Mouse (Mus musculus) yolk sac, embryonic 10.5 days (tissue): ENCODE measurements around the gene Speer4f1.
"Not testable (repeated sequence)": the region's sequence is repeated elsewhere in the genome, so short reads cannot be mapped to it uniquely, and the experiment has no call there.

Experiments used
- DNase-seq: peaks from one replicate; pipeline ENCODE4 v3.0.0-alpha.2; 2017; ENCODE audit warnings: low spot score

The Speer4f1 gene

DNA sequence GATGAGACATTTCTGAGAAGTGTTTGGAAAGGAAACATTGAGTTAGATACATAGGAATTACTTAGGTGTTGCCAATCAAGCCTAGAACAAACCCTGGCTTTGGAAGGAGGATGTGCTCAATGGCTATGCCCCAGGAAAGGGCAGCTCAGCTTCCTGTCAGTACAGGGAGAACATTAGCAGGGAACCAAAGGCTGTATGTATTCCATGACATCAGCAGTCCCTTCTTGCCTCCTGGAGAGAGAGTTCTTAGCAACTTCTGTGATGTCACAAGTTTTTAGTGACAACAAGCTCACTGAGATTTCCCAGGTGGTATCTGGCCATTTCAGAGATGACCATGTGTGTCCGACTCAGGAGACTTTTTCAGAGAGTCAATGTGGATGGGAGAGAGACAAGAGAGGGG is at the start of gene Speer4f1:
Gene Speer4f1 (plus strand): TSS at position 301 of the 400 bp plus-strand sequence.
- not testable (repeated sequence) for DNase-seq

DNA sequence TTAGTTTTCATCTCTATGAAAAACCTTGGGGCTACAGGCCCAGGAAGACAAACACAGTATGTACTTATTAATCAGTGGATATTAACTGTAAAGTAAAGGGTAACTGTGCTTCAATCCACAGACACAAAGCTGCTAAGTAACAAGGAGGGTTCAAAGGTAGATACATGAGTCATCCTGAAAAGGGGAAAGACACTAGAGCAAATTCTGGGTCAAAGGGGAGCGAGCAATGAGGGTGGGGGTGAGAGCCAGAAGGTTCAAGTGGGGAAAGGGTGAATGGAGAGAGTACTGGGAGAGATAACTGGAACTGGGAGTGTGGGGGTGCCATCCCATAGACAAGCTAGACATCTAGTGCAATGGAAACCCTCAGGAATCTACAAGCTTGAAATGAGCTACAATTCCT is 49.0 kb upstream of the Speer4f1 start:
- DNase-seq: no peak

DNA sequence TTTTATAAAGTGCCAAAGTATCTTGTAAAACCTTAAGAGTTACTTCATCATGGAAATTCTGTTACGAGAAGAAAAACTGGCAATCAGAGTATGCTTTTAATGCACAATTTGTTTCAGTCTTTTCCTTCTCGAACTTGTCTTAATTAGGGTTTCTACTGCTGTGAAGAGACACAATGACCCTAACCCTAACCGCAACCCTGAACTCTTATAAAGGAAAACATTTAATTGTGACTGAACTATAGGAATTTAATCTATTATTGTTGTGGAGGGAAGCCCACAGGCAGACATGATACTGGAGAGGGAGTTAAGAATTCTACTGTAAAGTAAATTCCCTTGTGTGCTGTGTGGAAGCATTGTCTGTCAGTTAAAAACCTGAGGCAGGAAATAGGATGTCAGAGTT is 41.2 kb upstream of the Speer4f1 start:
- DNase-seq: no peak

DNA sequence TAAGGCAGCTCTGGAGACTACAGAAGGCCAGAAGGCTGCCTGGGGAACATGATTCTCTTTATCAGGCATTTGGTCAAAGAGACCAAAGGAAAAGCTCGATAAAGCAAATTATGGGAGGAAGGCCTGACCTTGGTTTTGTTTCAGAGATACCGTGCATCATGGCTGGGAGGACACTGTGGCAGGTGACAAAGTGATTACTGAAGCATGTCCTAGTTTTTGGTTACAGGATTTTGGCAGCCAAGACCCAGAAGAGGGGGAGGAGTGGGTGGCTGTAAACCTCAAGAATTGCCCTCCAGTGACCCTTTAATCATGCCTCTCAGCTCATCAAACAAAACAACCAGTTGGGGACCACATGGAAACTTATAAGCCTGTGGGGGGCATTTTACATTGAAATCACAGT is 39.7 kb upstream of the Speer4f1 start:
- DNase-seq: no peak

DNA sequence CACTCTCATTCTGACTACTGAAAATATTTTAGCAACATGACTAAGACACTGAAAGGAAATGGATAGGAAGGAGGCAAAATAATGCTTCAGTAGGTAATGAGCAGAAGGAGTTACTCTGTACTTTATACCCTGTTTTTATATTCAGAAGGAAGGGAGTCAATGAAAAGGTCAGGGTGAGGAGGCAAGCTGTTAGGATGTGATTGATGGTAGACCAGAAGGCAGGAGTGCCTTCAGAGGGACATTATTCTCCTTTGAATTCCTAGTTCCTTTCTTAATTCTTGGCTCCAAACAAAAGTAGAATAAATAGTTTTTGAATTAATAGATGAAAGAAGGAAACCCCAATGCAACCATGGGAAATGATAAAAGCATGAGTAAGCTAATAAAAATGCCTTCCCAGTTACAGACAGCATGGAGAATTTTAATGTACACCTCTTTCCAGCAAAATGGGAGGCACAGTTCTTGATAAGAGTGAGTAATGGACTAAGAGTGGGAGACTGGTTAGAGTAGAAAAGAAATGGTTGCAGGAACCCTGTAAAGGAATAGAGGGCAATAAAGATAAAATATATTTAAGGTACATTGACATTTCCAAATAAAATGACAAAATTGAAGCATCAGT is 36.3 kb upstream of the Speer4f1 start:
- DNase-seq: no peak

DNA sequence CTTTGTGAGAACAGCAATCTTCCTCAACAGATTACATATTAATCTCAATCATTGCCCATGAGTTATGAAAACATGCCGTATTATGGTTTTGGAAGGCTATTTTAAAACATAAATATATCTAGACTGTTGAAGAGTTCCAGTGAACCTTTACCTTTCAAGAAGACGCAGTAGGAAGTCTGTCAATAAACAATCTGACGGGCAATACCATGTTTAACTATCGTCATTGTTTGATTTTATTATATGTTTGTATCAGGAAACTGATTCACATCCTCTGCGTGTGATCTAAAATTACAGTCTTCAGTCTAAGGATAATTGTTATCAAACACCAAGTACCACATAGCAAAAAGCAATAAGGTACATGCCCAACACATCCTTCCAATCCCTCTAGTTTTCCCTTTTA is 21.8 kb upstream of the Speer4f1 start:
- DNase-seq: no peak

DNA sequence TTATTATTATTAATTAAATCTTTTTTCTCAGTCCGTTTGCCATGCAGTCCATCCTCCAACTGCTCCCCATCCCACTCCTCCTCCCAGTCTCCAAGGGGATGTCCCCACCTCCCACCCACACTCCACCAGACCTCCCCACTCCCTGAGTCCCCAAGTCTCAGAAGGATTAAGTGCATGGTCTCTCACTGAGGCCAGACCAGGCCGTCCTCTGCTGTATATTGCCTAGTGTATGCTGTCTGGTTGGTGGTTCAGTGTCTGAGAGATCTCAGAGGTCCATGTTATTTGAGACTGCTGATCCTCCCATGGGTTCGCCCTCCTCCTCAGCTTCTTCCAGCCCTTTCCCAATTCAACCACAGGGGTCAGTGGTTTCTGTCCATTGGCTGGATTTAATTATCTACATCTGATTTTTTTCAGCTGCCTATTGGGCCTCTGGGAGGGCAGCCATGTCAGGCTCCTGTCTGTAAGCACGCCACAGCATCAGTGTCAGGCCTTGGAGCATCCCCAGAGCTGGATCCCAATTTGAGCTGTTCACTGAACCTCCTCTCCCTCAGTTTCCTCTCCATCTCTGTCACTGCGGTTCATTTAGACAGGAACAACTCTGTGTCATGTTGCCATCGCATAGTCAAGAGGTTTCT is 20.8 kb upstream of the Speer4f1 start:
- no peak for DNase-seq

DNA sequence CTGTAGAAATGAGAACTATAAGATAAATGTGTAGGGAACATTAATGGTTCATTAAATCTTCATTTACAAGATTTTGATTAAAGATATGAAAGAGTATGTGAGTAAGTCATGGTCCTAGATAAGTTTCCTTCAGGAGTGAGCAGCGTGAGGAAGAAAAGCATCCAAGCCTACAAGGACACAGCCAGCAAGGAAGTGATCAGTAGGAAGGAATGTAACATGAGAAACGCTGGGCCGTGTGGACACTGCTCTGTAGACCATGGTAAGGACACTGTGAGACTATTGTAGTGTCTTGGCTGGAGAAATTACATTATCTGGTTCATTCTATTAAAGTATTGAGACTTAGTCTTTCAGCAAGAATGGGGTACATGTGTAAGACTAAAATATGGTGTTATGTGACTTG is 19.2 kb upstream of the Speer4f1 start:
- no peak for DNase-seq

DNA sequence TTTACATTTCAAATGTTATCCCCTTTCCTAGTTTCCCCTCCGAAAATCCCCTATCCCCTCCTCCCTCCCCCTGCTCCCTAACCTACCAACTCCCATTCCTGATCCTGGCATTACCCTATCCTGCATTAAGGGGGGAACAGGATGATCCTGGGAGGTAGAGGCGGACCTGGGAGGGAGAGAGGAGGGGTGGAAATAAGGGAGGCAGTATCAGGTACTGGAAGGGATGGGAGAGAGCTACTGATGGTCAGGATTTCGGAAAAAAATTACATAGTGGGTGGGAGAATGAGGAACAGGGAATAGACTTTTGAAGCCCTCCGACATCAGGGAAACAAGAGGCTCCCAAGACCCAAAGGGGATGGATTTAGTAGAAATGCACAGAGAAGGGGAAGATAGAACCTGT is 7.8 kb upstream of the Speer4f1 start:
- DNase-seq: not testable (repeated sequence)

DNA sequence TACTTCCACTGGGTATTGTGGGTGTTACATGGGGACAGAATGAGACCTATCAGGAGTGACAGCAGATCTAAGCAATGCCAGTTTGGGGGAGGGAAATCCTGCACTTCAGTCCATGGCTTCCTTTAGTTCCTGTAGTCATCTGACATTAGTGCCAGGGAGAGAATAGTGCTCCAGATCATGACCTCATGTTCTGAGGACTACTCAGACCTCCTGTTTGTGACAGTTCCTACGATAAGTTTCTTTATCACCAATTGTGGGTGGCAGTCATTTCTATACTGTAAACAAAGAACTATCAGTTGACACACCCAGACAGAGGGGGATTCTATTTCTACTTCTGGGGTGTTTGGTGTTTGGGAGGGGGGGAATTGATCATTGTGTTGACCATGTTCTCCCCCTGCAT is 578 bp downstream of the Speer4f1 start:
- DNase-seq: no peak

DNA sequence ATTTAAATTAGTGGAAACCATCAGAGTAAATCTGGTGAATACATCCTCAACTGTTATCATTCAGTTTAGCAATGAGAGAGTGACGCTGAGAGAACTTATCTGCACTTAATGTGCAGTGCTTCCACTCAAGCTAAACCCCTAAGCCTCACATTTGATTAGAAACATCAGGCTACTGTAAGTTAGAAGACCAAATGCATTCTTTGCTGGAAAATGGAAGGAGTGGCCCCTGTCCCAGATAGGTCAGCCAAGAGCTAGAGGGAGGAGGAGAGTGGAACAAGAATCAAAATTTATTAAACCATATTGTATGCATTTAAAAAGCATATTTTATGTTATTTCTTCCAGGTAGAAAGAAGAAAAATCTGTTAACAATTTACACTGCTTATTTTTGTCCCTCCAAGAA is 14.0 kb downstream of the Speer4f1 start:
- DNase-seq: no peak

DNA sequence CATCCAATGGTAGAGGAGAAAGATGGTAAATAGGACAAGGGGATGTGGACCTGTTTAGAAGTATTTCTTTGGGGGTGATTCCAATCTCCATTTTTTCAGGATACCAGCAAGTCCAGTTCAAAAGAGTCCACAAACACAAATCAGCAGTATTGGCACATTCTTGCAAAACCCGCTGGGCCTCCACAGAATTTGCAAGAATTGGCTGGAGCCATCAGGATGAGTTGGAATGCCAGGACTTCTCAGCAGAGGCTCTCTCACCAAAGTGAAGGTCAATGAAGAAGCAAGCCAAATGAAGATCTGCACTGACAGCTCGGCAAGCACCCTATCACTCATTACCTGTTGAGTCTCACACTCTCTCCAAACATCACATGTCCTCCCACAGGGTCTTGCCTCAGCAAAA is 19.7 kb downstream of the Speer4f1 start:
- no peak for DNase-seq

DNA sequence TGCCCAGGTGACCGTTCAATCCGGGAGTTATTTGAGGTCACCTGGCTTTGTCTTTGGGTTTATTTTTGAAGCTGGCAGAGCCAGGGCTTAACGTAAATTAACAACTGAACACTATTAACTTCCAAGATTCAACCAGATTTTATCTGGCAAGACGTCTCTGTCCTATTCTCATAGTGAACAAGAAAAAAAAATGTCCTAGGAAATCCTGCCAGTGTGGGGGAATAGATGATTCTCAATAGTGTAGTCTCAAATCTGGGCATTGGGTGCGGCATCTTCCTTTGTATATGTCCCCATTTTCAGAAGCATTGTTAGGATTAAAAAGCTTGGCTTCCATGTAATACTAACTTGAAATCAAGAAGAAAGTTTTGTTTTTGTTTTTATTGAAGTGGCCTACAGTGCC is 20.8 kb downstream of the Speer4f1 start:
- DNase-seq: no peak

DNA sequence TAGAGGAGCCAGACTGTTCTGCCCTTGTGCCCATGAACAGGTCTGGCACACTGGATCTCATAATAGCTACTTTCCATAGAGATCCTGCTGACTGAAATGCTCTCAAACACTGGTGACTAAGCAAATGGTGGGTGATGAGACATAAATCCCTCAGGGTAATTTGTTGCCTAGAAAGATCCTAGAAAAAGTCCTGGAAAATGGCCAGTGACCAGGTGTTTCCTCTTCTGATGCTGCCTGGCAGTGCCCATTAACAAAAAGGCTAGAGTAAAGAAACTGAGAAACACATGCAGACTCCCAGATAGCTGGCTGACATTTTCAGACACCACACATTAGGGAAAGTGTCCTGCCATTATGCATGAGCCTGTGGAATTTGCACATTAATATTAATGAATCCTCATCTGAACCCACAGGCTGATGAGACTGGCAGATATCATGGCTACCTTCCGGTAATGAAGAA is 24.0 kb downstream of the Speer4f1 start:
- DNase-seq: no peak

DNA sequence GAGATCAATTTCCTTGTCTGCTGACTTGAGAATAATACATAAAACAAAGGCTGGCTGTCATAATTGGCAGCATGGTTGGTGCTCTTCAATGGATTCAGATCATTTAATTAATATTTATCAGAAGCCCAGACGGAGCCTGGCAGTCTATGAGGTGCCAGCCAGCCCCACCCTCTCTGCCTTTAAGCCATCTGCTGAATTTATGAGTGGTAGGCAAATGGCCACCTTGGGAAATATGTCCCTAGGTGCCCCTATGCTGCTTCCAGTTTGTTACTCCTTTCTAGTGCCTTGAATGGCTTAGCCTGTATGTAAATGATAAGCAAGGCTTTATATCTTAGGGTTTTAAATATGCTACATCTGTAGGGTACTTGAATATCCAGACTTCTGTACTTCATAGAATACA is 25.0 kb downstream of the Speer4f1 start:
- DNase-seq: no peak

DNA sequence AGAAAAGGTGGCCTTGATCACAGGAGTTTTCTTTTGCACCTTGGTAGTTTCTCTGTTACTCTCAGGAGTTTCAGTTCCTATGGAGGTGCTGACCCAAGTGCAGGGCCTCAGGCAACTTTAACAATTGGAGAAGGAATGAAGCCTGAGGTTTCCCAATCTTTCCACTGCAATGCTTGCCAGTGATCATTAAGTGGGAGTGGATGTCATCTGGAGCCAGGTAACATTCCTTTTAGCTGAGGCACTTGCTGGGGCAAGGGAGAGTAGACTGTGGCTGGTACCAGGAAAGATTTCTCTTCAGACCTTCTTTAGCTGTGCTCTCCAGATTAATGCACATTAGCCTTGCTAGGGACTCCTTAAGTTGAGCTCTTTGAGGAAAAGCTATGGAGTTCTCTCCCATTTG is 29.6 kb downstream of the Speer4f1 start:
- DNase-seq: no peak

DNA sequence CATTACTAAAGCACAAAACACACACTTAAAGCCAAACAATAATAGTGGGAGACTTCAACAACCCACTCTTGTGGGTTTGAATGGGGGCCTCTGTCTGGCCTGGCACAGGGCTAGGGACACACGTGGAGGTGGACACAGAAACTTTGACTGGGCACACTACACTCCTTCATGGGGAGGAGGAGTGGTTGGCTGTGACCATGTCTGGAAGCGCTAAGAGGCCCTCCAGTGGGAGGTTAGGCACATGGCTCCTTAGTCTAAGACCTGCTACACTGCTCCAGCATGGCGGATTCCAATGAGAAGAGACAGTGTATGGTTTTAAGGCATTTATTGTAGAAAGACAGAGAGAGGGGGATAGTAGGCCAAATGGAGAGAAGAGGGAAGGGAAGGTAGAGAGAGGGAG is 32.1 kb downstream of the Speer4f1 start:
- DNase-seq: no peak
